Mouse (Mus musculus): ENCODE data around the gene Adora2b.

DNA sequence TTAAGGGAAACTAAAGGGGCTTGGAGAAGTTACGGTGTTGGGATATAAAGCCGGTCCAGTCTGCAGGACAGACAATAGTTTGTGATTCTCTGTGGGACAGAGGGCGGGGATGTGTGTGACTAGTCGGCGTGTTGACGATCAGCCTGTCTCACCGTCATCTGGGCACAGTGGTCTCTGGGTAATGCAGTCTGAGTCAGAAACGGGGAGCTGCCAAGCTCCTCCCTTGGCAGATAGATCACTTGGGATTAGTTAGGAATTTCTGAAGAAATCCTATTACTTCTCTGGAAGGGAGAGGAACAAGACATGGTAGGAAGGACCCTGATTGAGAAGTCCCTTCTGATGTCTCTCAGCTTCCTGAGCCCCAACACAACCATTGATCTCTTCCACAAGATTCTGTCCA is 4.9 kb upstream of the Adora2b start:
- no peak for TF ChIP-seq GATA1 (IDR thresholded peaks at IDR 0.05; ENCODE audit: borderline replicate concordance, low read length)
- TF ChIP-seq FLI1 (IDR thresholded peaks at IDR 0.05; ENCODE audit: low read length) = no peak

Data from megakaryocyte, embryonic 14.5 days (primary cell).